Mouse (Mus musculus) myocyte (in vitro differentiated cells): ENCODE results near the gene Tedc1.

ENCODE experiments used
- E2F4 ChIP-seq: IDR thresholded peaks from one replicate; pipeline ENCODE4 v1.6.1; 2011; ENCODE audit warnings: mild to moderate bottlenecking, control low read depth, moderate library complexity; ENCODE audit not compliant: insufficient read depth
- MAX ChIP-seq: IDR thresholded peaks from one replicate; pipeline ENCODE4 v1.6.1; 2011; ENCODE audit warnings: low read depth, mild to moderate bottlenecking, control low read depth
- MYOD1 ChIP-seq, 3 experiments: IDR thresholded peaks; one replicate each; pipeline ENCODE4 v1.6.1; 2011; ENCODE audit warnings: control low read depth in 2 of 3, low read depth in 2 of 3, mild to moderate bottlenecking in 2 of 3, moderate library complexity in 1 of 3; ENCODE audit not compliant: insufficient read length in 2 of 3, control insufficient read depth in 1 of 3
- MYOG ChIP-seq, 3 experiments: IDR thresholded peaks; one replicate each; pipeline ENCODE4 v1.6.1; 2011; ENCODE audit warnings: control low read depth in 2 of 3, low read depth in 2 of 3, mild to moderate bottlenecking in 2 of 3; ENCODE audit not compliant: insufficient read length in 2 of 3, control insufficient read depth in 1 of 3, insufficient read depth in 1 of 3
- POLR2A ChIP-seq: IDR thresholded peaks from one replicate; pipeline ENCODE4 v1.6.1; 2011; ENCODE audit warnings: low read depth, mild to moderate bottlenecking, control low read depth, moderate library complexity; ENCODE audit not compliant: insufficient read length
- POLR2AphosphoS2 ChIP-seq: IDR thresholded peaks from one replicate; pipeline ENCODE4 v1.6.1; 2011; ENCODE audit warnings: low read depth, control low read depth; ENCODE audit not compliant: insufficient read length
- TCF12 ChIP-seq: IDR thresholded peaks from one replicate; pipeline ENCODE4 v1.6.1; 2011; ENCODE audit warnings: mild to moderate bottlenecking, control low read depth; ENCODE audit not compliant: poor library complexity, insufficient read depth, severe bottlenecking
- TCF3 ChIP-seq: IDR thresholded peaks from one replicate; pipeline ENCODE4 v1.6.1; 2011; ENCODE audit warnings: low read depth, control low read depth; ENCODE audit not compliant: insufficient read length
- USF1 ChIP-seq: IDR thresholded peaks from one replicate; pipeline ENCODE4 v1.6.1; 2011; ENCODE audit warnings: low read depth, mild to moderate bottlenecking, control low read depth, moderate library complexity

DNA sequence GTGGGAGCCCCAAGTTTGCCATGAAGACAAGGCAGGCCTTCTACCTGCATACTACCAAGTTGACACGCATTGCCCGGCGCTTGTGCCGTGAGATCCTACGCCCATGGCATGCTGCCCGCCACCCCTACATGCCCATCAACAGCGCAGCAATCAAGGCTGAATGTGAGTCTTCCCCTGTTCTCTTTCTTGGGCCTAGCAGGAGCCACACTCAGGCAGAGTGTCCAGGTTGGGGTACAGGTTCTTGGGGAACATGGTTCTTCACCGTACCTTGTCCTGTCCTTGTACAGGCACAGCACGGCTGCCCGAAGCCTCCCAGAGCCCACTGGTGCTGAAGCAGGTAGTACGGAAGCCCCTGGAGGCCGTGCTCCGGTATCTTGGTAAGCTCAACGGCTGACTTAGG is 24.6 kb upstream of the Tedc1 start:
- TF ChIP-seq POLR2A (peak; percentile 7), E2F4 (no peak), TCF12 (no peak), USF1 (no peak), MAX (no peak), MYOG (IDR thresholded peaks at IDR 0.05; ENCODE audit: control insufficient read depth in 1 of 3, insufficient read depth in 1 of 3, insufficient read length in 2 of 3, low read depth in 2 of 3) (no peak), TCF3 (no peak), MYOD1 (IDR thresholded peaks at IDR 0.05; ENCODE audit: control insufficient read depth in 1 of 3, insufficient read length in 2 of 3, low read depth in 2 of 3) (no peak), POLR2AphosphoS2 (peak; percentile 21)
